Mouse (Mus musculus): ENCODE data around the gene Zfp955a.
"Not testable (repeated sequence)": the region's sequence is repeated elsewhere in the genome, so short reads cannot be mapped to it uniquely, and the experiment has no call there.

The Zfp955a gene

GRCm38 (mm10) chr17:33254530-33255318 is at the start of gene Zfp955a:
Gene Zfp955a (minus strand): TSS chr17:33255145.
- not testable (repeated sequence) for DNase-seq (ENCODE audit: low spot score in 2 of 2)

GRCm38 (mm10) chr17:33289876-33290149 is 34.9 kb upstream of the Zfp955a start:
- DNase-seq (ENCODE audit: low spot score in 2 of 2): not testable (repeated sequence)

GRCm38 (mm10) chr17:33289039-33289875 is 34.3 kb upstream of the Zfp955a start, which contains the start of gene Zfp955b:
Gene Zfp955b (plus strand): TSS chr17:33289544.
- DNase-seq (ENCODE audit: low spot score in 2 of 2): not testable (repeated sequence)

GRCm38 (mm10) chr17:33268907-33269306 is 14.0 kb upstream of the Zfp955a start:
- no peak for DNase-seq (ENCODE audit: low spot score in 2 of 2)

GRCm38 (mm10) chr17:33264376-33264775 is 9.4 kb upstream of the Zfp955a start, which contains the start of gene Olfr63:
Gene Olfr63 (plus strand): TSS chr17:33264676.
- DNase-seq (ENCODE audit: low spot score in 2 of 2): no peak

GRCm38 (mm10) chr17:33255319-33255657 is 343 bp upstream of the Zfp955a start:
- DNase-seq (ENCODE audit: low spot score in 2 of 2): not testable (repeated sequence)

GRCm38 (mm10) chr17:33236646-33237045 is 18.3 kb downstream of the Zfp955a start:
- DNase-seq (ENCODE audit: low spot score in 2 of 2): not testable (repeated sequence)

- DNase-seq (ENCODE audit: low spot score in 2 of 2): no peak
Observed at GRCm38 (mm10) chr17:33221590-33221989, 33.4 kb downstream of the Zfp955a start, which contains the start of gene Olfr1564. Gene Olfr1564 (minus strand): TSS chr17:33221690.

GRCm38 (mm10) chr17:33191002-33191401 is 63.9 kb downstream of the Zfp955a start, which contains the start of gene Olfr239:
Gene Olfr239 (plus strand): TSS chr17:33191302.
- DNase-seq (ENCODE audit: low spot score in 2 of 2): not testable (repeated sequence)

All from spleen, postnatal 36 days (tissue).